Mouse (Mus musculus): Measurements from ENCODE around the gene Rpl11.

Gene Rpl11

DNA sequence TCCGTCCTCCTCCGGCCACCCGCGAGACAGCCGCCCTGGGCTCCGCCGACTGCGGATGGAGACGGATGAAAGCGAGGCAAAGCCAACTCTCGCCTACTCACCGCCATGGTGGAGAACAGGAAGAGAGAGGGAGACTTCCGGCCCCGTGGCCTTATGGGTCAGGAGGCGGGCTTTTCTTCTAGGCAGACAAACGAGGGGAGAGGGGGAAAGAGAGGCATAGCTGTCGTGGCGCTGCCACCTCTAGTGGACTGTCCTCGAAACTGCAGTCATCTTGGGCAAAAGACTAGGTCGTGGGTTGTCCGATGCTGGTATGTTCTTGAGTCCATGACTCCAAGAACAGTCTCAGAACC, at the start of gene Rpl11:
Gene Rpl11 (minus strand): TSS at position 182 of the 350 bp plus-strand sequence.
- in situ Hi-C loops (cut with MboI, MseI), result no loop called here

DNA sequence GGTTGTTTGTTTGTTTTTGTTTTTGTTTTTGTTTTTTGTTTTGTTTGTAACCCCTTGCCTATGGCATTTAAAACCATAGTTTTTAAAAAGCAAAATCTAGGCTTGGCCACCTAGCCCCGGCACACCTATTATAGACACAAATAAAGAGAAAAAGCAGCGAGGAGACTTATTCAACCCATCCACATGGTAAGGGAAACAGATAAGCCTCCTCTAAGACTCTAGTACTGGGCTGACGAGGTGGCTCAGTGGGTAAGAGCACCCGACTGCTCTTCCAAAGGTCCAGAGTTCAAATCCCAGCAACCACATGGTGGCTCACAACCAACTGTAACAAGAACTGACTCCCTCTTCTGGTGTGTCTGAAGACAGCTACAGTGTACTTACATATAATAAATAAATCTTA, 48.5 kb upstream of the Rpl11 start:
- in situ Hi-C loops (cut with MboI, MseI), result loop anchor here (25.0 kb wide), 1 partner anchor 1989 kb away; the partner anchor contains the start of gene Ubxn11

DNA sequence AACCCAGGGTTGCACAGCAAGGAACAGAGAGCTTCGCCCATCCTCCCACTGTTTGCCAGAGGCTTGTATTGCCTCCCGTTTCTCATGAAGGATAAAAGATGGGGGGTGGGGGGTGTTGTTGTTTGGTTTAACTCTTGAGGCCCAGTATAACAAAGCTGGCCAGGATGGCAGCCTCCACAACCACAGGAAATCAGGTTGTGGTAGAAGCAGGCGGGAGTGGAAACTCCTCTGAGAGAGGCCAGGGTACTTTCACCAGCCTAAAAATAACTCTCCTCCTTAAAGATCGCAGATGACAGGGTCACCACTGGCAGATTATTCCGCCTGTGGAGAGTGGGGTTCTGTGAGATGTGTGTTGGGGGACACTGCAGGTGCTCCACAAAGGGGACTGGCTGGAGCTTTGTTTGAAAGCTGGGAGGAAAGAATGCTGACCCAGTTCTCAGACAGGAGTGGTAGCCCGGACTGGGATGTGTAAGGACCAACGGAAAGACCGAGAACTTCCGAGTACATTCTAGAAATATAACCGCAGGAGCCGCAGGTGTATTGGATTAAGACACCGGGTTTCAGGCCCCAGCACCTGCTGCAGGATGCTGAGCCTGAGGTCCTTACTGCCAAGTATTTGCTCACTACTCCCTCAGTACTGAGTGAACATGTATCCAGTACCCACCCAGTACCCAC, 47.3 kb upstream of the Rpl11 start:
- in situ Hi-C loops (cut with MboI, MseI), result loop anchor here (25.0 kb wide), 1 partner anchor 1988 kb away; the partner anchor contains the start of gene Ubxn11

DNA sequence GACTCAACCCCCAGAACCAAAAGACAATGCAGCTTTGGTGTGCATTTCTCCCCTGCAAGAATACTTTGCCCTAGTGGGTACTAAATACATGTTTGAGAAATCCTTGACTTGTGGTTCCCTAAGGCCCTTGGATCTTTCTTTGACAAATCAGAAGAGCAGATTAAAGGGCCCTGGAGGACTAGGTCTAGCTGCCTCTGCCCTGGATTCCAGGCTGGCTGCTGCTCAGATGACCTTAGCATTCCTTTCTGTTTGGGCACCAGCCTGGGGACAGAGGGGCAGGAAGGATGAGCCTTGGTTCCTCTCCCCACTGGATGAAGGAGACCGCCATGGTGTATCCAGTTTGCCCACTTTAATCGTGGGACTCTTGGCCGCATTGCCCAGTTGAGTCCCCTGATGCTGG, 45.2 kb upstream of the Rpl11 start:
- in situ Hi-C loops (cut with MboI, MseI), result no loop called here

DNA sequence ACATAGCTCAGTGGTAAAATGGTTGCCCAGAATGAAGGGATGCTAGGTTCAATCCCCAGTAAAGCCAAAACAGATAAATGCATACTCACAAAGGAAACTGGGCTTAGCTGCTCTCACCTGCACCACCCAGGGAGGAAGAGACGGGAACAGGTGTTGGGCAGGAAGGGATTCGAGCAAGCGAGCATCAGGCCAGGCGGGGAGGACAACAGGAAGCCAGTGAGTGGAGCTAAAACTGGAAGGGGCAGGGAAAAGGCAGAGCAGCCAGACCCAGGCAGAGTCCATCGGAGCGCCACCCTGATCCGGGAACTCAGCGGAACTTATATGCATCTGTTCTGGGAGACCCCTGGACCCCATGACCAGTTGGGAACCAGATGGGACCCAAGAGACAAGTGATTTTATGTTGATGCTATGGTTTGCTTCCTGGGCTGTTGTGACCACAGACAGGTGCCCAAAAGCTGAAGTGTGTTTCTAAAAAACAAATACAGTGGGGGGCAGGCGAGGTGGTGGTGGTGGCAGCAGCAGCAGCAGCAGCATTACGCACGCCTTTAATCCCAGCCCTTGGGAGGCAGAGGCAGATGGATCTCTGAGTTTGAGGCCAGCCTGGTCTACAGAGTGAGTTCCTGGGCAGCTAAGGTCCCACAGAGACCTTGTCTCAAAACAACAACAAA, 43.4 kb upstream of the Rpl11 start:
- in situ Hi-C loops (cut with MboI, MseI), result no loop called here

DNA sequence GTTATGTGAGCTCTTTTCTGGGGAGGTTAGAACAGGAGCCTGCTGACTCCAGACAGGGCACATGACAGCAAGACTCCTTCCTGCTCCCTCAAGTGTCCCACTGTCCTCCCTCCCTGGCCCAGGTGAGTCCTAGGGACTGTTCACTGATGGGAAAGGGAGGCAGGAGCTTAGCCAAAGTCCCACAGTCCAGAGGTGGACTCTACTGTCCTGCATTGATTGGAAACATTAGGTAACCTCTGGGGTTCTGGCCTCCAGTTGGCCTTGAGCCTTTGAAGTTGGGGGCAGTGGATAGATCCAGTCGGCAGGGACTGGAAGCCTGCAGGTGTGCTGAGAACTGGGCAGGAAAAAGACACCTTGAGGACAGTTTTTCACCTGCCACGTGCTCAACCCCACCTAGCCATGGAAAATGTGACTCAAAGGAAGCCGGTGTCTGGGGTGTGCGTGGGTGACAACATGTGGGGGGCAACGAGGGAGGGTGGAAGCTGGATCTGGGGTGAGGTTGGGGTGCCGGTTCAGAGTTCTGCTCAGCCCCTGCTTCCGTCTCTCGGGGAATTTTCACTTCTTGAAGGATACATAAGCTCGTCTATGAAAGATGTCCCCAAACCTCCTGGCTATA, 42.4 kb upstream of the Rpl11 start:
- in situ Hi-C loops (cut with MboI, MseI), result no loop called here

DNA sequence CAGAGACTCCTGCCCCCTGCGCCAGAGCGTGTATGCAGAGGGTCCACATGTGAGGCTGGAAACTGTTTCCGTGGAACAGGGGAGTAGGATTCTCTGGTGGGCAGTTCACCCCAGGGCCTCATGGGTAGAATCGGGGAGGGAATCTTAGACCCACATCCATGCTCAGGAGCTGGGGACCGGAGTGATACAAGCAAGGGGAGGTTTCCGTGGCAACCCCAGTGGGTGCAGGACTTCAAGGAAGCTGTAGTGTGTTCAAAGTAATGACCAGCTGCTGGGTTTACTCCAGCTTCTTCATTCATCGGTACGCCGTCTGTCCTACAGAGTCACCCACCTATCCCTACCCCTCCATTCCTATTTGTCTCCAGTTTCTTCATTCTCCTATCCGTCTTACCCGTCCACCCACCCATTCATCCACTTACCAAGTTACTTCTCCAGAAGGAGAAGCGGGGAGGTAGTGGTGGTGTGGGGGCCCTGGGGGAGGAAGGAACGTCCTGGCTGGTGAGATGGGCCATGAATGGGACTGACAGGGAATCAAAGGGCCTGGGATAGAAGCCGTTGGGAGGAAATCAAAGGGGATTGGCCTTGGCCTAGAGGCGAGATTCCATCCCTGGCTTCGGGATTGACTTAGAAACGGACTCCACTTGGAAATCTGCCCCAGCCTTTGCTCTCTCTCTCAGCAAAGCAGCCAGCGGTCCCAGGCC, 41.4 kb upstream of the Rpl11 start:
- in situ Hi-C loops (cut with MboI, MseI), result no loop called here

DNA sequence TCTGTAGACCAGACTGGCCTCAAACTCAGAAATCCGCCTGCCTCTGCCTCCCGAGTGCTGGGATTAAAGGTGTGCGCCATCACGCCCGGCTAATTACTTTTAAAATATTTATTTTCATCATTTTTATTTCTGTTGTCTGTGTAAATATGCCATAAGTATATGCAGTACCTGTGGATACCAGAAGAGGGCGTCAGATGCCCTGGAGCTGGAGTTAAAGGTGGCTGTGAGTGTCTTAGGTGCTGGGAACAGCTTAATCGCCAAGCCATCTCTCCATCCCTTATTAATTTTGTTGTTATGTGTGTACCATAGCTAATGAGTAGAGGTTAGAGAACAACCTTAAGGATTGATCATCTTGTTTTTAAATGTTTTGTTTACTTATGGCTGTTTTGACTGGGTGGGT, 39.3 kb upstream of the Rpl11 start:
- in situ Hi-C loops (cut with MboI, MseI), result no loop called here

DNA sequence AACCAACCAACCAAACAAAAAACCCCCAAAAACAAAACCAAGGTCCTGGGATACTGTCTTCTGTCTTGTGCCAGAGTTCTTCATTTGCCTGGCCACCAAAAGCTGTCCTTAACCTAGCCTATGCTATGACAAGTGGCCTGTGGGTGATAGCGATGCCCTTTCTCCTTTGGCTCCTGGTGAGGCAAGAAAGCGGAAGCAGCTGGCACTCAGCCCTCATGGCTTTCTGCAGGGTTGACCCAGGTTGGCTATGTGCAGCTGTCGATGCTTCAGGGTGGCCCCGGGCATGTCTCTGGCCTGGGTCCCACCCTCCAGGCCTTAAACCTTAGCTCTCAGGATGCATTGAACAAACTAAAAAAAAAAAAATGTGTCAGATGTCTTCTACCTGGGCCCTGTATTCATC, 38.1 kb upstream of the Rpl11 start:
- in situ Hi-C loops (cut with MboI, MseI), result no loop called here

DNA sequence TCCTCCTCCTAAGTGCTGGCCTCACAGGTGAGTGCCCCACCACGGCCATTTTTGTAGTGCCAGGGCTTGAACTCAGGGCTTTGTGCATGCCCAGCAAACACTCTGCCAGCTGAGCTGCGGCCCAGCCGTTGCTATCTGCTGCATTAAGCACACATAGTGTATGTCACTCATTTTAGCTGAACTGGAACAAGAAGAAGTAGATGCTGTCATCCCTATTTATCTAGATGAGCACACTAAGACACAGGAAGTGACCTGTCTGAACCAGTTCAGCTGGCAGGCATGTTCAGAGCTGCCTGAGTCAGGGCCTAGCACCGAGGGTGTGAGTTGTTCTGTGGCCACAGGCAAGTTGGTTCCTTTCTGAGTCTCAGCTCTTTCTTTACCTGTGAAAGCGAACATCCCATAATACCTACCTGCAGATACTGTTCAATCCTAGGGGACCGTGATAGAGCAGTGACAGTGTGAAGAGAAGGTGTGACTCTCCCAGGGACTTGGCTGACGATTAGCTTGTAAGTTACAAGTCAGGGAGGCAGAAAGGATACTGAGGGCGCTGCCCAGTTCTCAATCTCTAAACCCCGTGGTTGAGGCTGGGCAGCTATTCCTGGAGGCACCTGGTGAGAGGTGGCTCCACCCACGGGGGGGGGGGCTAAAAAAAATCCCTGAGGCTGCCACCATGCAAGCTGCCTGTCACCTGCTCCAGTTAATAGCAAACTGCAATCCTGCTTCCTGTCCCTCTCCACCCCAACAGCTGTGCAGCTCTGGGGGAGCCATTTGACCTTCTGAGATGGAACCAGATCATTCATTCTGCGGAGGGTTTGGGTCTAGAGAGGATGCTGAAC, 36.7 kb upstream of the Rpl11 start:
- in situ Hi-C loops (cut with MboI, MseI), result no loop called here

DNA sequence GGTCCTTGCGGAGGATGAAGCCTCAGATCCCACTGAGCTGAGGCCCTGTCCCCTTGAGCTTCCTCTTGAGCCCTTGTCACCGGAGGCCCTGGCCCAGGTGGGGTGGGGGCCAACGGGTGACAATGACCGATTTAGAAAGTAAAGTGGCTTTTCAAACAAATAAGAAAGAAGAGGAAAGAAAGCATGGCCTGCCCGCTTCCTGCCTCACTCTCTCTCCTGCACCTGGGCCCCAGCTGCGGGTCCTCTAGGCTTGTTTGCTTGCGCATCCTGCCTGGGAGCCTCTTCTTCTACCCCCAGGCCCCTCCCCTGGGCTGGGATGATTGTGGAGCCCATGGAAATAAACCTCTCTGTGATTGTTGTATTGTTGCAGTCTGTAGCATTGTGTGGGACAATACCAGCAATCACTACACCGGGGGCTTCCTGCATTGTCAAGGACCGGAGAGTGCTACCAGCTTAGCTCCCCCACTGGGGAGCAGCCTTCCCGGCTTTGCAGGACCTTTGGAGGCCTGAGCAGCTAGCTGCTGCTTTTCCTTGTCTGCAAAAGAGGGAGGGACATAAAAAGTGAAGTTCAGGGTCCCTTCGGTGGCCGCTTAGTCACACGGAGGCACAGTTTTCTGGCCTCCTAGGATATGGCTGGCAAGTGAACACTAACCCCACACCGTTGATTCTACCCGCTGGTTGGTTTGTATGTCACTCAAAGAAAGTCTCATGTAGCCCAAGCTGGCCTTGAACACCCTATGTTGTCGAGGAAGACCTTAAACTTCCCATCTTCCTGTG, 35.9 kb upstream of the Rpl11 start:
- in situ Hi-C loops (cut with MboI, MseI), result no loop called here

DNA sequence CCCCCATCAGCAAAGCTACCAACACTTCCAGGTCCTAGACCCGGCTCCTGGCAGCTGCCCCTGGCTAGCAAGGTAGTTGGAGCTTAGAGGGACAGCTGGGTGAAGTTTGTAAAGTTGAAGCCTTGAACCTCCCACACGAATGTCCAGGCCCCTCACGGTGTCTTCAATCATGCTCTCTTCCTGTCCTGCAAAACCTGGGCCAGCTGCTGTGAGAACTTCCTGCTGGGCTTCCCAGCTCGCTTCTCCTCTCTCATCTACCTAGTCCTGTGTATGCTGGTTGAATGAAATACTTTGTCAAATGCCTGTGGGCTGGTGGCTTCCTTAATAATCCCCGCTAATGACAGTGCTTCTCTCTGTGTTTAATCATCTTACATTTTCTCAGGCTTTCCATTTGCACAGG, 35.1 kb upstream of the Rpl11 start:
- in situ Hi-C loops (cut with MboI, MseI), result no loop called here

DNA sequence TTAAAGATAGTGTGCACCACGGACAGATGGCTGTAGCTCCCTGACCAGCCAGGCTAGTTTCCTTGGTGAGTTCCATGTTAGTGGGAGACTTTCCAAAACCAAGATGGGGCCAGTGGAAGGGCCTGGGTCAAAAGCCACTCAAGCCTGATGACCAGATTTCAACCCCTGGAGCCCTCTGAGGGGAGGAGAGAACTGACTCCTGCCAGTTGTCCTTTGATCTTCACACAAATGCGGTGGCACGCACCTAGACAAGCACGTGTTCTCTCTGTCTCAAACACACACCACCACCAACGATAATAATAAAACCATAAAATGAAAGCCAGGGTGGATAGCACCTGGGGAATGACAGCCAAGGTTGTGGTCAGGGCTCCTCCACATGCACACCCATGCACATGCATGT, 34.0 kb upstream of the Rpl11 start:
- in situ Hi-C loops (cut with MboI, MseI), result no loop called here

DNA sequence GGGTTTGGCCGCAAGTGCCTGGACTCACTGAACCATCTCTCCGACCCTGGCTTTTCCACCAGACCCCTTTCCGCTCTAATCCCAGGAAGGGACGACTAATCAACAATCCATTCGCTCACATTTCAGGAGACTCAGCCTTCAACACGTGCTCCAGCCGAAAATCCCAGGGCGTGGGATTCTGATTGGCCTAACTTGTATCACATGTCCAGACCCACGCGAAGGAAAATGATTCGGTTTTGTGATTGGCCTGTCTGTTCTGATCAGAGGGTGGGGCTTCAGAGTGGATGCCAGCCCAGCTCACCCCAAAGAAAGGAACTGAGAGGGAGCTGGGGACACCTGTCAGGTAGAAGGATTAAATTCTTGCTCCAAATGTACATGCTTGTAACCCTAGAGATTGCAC, 31.6 kb upstream of the Rpl11 start:
- in situ Hi-C loops (cut with MboI, MseI), result no loop called here

DNA sequence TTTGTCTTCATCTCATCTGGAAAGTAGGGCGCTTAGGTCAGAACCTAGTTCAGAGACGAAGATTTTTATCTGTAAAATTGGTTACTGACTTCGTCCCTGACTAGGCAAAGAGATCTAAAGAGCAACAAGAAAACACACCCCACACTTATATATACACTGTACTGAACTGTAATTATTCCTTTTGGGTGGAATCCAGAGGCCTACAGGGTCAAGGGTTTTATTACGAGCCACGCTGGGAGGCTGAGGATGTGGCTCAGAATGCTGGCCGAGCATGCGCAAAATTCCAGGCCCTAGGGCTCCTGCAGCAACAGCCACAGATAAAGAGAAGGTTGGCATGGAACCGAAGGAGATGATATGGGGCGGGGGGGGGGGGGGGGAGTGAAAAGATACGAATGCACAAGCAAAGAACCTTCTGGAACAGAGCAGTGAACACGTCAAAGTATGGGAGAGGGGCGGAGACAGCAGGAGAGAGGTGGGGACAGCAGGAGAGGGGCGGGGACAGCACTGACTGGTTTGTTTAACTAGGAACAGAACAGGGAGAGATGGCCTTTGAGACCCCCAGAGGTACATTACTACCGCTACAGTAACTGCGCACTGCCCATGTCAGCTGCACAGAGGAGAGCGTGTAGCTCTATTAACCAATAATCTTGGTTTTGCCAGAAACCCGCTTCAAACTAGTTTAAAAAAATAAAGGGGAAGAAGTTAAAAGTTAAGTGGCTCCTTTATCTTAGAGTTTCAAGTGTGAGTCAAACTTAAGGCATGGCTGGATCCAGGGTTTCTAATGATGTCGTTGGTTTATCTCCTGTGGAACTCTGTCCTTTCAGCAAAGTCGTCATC, 30.3 kb upstream of the Rpl11 start:
- in situ Hi-C loops (cut with MboI, MseI), result no loop called here

DNA sequence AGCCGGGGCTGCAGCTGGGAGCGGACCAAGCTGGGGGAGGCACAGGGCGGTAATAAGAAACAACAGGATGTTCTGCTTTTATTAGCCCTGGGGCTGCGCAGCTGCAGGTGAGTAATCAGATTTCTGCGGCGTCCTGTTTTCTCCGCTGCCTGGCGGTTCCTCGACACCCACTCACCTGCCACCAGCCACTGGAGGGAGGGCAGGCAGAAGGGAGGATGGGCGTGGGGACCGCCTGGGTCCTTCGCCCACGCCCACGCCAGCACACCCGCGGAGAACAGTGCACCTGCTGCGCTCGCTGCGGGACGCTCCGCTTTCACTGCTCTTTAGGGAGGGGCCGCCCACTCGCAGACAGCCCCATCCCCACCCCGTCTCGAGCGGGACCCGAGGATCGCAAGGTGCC, 28.5 kb upstream of the Rpl11 start:
- in situ Hi-C loops (cut with MboI, MseI), result no loop called here

DNA sequence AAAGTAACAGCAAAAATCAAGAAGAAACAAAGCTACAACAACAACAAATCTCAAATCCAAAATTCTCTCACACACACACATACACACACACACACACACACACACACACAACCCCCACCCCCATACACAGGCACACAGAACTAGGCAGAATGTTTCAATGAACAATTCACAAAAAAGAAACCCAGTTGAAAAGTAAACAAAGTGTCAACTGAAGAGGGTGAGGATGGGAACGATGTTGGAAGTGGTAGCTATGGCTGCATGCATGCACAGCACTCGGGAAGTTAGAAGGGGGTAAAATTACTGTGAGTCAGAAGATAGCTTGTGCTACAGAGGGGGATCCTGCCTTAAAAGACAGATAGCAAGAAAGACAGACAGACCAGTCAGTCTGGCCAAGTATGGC, 25.4 kb upstream of the Rpl11 start:
- in situ Hi-C loops (cut with MboI, MseI), result no loop called here

DNA sequence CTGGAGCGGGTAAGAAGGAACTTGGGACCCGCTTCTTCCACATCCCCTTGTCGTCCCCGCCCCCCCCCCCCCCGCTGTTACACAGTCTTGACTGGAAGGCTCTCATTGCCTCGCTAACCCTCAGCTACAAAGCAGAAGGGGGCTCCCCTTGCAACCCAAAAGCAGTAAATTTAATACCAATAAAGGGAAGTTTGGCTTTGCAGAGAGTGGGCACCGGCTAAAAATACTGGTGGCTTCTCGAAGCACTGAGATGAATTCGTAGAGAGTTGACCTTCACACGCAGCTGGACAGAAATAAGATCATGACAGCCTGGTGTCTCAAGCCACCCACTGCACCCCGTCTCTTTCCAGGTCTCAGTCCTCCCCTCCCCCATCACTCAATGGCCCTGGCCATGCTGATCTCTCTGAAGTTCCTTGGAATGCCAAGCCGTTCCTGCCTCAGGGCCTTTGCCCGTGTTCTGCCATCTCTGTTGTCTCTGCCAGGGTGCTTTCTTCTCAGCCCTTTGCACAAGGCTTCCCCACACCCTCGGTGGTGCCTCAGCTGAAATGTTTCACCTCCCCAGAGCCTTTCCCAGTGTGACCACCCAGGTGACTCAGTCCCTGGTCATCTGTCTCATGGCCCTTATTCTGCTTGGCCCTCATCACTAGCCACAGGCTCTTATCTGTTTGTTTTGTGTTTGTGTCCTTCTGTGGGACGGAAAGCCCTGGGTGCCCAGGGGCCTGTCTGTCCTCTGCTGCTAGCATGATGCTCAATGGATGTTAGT, 23.7 kb upstream of the Rpl11 start:
- in situ Hi-C loops (cut with MboI, MseI), result no loop called here

DNA sequence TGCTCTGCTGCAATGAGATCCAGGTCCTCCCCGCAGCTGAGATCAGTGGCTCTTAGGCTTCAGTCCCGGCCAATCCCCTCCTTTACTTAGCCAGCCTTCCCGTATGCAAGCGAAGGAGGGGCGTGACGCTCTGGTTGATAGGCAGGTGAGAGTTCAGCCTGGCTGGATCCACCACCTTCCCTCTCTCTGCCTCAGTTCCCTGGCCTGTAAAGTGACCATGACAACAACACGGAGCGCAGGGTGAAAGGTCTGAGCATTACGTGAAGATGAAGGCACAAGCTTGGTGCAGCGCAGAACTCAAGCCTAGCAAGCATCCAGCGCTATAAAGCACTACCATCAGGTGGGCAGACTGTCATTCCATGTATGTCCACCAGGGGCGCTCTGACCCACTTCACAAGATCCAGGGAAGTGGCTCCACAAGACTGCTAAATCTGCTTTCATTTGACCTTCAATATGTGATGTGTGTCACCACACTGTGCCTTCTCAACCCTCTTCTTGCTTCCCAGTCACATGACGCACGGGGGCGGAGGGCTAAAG, 18.0 kb upstream of the Rpl11 start:
- in situ Hi-C loops (cut with MboI, MseI), result loop anchor here (5.0 kb wide), 1 partner anchor 81 kb away; no protein-coding TSS in a partner anchor

Measured in T-helper 2 cell (primary cell).